Mouse (Mus musculus): ENCODE data around the gene Nfe2l1. TPM values are rescaled to one million over a fixed set of nuclear protein-coding genes. Genes with fewer than 3 reads are reported as not detected.
"Not testable (repeated sequence)": the region's sequence is repeated elsewhere in the genome, so short reads cannot be mapped to it uniquely, and the experiment has no call there.

Nfe2l1 gene
- polyA plus RNA-seq, 1 experiment from 2014 or later, result 28.0 TPM

GRCm38 (mm10) chr11:96786731-96787450, 42.9 kb downstream of the Nfe2l1 start:
- Histone ChIP-seq H3K9ac (ENCODE audit: low read length) (no peak overlapping the region), H3K4me1 (ENCODE audit: control insufficient read depth, insufficient read depth, low read length) (peaks cover 14% of the 10 kb centered on the region), H3K4me2 (ENCODE audit: low read length) (no peak overlapping the region), H3K36me3 (ENCODE audit: control insufficient read depth, insufficient read depth, low read length) (no peaks in the 10 kb centered on the region), H3K9me3 (replicated peaks; ENCODE audit: control insufficient read depth, low read length) (no peaks in the 10 kb centered on the region), H3K4me3 (ENCODE audit: low read depth, low read length) (no peak overlapping the region), H3K27me3 (replicated peaks; ENCODE audit: control insufficient read depth, insufficient read depth, low read length) (no peaks in the 10 kb centered on the region), H3K27ac (ENCODE audit: low read depth, low read length) (no peak overlapping the region)
- ATAC-seq (no peak), DNase-seq (ENCODE audit: low spot score) (no peak)
- 31% methylated on average over 9 of the region's 9 CpGs for WGBS

GRCm38 (mm10) chr11:96784847-96785246, 44.9 kb downstream of the Nfe2l1 start:
- not testable (repeated sequence) for ATAC-seq; H3K9me3 ChIP-seq (replicated peaks; ENCODE audit: control insufficient read depth, low read length); H3K27ac ChIP-seq (ENCODE audit: low read depth, low read length); H3K4me2 ChIP-seq (ENCODE audit: low read length); H3K4me1 ChIP-seq (ENCODE audit: control insufficient read depth, insufficient read depth, low read length); H3K36me3 ChIP-seq (ENCODE audit: control insufficient read depth, insufficient read depth, low read length); H3K27me3 ChIP-seq (replicated peaks; ENCODE audit: control insufficient read depth, insufficient read depth, low read length); H3K4me3 ChIP-seq (ENCODE audit: low read depth, low read length); H3K9ac ChIP-seq (ENCODE audit: low read length)
- DNase-seq (ENCODE audit: low spot score), result peak; percentile 75
- WGBS, result 13% methylated on average over 7 of the region's 7 CpGs

- Histone ChIP-seq H3K36me3 (ENCODE audit: control insufficient read depth, insufficient read depth, low read length) (no peaks in the 10 kb centered on the region), H3K27ac (ENCODE audit: low read depth, low read length) (no peak overlapping the region), H3K4me3 (ENCODE audit: low read depth, low read length) (no peak overlapping the region), H3K4me2 (ENCODE audit: low read length) (no peak overlapping the region), H3K27me3 (replicated peaks; ENCODE audit: control insufficient read depth, insufficient read depth, low read length) (no peaks in the 10 kb centered on the region), H3K9ac (ENCODE audit: low read length) (no peak overlapping the region), H3K9me3 (replicated peaks; ENCODE audit: control insufficient read depth, low read length) (no peaks in the 10 kb centered on the region), H3K4me1 (ENCODE audit: control insufficient read depth, insufficient read depth, low read length) (peaks cover 4% of the 10 kb centered on the region)
- ATAC-seq (no peak), DNase-seq (ENCODE audit: low spot score) (no peak)
- WGBS, result 78% methylated on average over 2 of the region's 2 CpGs
Observed at GRCm38 (mm10) chr11:96781425-96781824, 48.3 kb downstream of the Nfe2l1 start.

DNA sequence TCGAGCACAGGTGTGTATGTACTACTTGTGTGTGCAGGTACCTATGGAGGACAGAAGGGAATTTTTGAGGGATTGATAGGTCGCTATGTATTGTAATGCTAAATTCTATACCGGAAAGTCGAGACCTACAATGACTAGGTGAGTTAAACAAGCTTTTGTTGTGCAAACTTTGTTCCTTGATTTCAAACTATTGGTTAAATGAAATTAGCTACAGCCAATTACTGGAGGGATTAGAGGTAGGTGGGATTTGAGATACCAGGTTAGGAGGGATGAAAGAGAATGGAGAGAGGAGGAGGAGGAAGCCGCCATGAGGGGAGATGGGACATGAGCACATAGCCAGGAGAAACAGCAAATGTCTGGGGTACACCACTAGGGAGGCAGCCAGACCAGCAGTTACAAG, 49.5 kb downstream of the Nfe2l1 start:
- Histone ChIP-seq H3K4me1 (ENCODE audit: control insufficient read depth, insufficient read depth, low read length) (peaks cover 7% of the 10 kb centered on the region), H3K9me3 (replicated peaks; ENCODE audit: control insufficient read depth, low read length) (no peaks in the 10 kb centered on the region), H3K4me3 (ENCODE audit: low read depth, low read length) (no peak overlapping the region), H3K9ac (ENCODE audit: low read length) (no peak overlapping the region), H3K27ac (ENCODE audit: low read depth, low read length) (no peak overlapping the region), H3K36me3 (ENCODE audit: control insufficient read depth, insufficient read depth, low read length) (no peaks in the 10 kb centered on the region), H3K4me2 (ENCODE audit: low read length) (no peak overlapping the region), H3K27me3 (replicated peaks; ENCODE audit: control insufficient read depth, insufficient read depth, low read length) (no peaks in the 10 kb centered on the region)
- no peak for ATAC-seq
- 76% methylated on average over 5 of the region's 5 CpGs for WGBS
- no peak for DNase-seq (ENCODE audit: low spot score)

DNA sequence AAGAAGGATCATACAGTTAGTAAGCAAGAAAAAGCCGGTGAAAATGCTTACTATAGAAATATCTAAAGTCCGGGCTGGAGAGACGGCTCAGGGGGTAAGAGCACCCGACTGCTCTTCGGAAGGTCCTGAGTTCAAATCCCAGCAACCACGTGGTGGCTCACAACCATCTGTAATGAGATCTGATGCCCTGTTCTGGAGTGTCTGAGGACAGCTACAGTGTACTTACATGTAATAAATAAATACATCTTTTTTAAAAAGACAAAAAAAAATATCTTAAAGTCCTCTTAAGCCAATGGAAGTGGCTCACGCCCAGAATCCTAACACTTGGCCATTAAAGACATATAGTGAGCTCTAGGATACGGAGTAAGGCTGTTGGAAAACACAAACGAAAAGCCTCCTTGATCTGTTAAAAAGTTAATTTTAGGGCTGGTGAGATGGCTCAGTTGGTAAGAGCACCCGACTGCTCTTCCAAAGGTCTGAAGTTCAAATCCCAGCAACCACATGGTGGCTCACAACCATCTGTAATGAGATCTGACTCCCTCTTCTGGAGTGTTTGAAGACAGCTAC, 51.6 kb downstream of the Nfe2l1 start:
- not testable (repeated sequence) for H3K9me3 ChIP-seq (replicated peaks; ENCODE audit: control insufficient read depth, low read length); ATAC-seq; DNase-seq (ENCODE audit: low spot score); H3K36me3 ChIP-seq (ENCODE audit: control insufficient read depth, insufficient read depth, low read length); H3K27me3 ChIP-seq (replicated peaks; ENCODE audit: control insufficient read depth, insufficient read depth, low read length); H3K4me1 ChIP-seq (ENCODE audit: control insufficient read depth, insufficient read depth, low read length)
- H3K27ac ChIP-seq (ENCODE audit: low read depth, low read length), result peak overlapping the region; percentile 59; the same call in 1 of the 2 replicates
- H3K9ac ChIP-seq (ENCODE audit: low read length), result peak overlapping the region; percentile 75; the same call in 1 of the 2 replicates
- peak overlapping the region; percentile 59 for H3K4me3 ChIP-seq (ENCODE audit: low read depth, low read length)
- WGBS, result 70% methylated on average over 10 of the region's 10 CpGs
- H3K4me2 ChIP-seq (ENCODE audit: low read length), result peak overlapping the region; percentile 75

DNA sequence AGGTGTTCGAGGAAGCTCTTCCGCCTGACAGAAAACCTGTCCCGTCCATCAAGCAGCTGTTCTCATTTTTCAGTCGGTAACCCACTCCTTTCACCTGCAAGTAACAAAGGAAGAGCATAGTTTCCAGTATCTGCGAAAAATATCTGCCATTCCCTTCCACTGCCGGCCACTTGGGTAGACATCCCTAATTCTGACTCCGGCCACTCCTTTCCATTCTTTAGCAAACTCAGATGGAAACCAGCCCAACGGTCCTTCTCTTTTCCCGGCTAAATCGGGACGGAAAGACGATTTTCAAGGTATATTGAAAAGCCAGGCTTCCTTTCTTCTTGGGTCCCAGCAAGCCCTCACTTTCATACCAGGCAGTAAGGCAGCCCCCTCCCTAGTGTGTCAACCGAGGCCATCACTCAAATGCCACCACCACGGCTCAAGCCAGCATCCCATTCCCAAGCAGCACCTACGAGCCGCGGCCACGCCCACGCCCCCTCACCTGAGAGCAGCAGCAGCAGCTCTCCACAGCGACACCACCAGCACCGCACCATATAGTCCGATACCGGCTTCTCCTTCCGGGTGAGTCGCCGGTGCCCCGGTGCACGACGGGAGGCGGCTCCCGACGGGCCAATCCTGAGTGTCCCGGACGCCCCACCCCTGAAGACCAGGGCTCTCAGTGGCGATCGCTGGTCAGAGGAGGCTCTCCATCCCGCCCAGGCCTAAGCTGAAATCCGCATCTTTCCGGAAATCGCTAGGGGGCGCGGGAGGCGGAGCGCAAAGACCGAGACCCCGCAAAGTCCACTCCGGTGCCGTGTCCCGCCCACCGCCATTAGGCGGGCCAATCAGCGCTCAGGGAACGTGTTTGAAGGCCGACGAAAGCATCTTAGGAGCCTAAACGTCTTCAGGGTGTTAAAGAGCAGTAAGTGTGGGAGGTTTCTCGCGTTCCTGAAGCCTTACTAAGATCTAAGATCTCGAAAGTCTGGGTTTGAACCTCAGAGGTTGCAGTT, 52.5 kb downstream of the Nfe2l1 start, which contains the start of gene Snx11:
Gene Snx11, minus strand, starts transcription at position 592 of the 995 bp plus-strand sequence.
- Histone ChIP-seq H3K4me2 (ENCODE audit: low read length) (peak within 1 kb of the TSS; percentile 75), H3K27ac (ENCODE audit: low read depth, low read length) (peak within 1 kb of the TSS; percentile 59; the same call in 1 of the 2 replicates), H3K27me3 (replicated peaks; ENCODE audit: control insufficient read depth, insufficient read depth, low read length) (no peaks in the 10 kb centered on the region), H3K4me1 (ENCODE audit: control insufficient read depth, insufficient read depth, low read length) (peaks cover 7% of the 10 kb centered on the region), H3K9ac (ENCODE audit: low read length) (peak within 1 kb of the TSS; percentile 75), H3K4me3 (ENCODE audit: low read depth, low read length) (peak within 1 kb of the TSS; percentile 59), H3K9me3 (replicated peaks; ENCODE audit: control insufficient read depth, low read length) (no peaks in the 10 kb centered on the region), H3K36me3 (ENCODE audit: control insufficient read depth, insufficient read depth, low read length) (peaks cover 16% of the 10 kb centered on the region)
- DNase-seq (ENCODE audit: low spot score) (peak; percentile 97), ATAC-seq (peak; percentile 99)
- WGBS, result 2% methylated on average over 59 of the region's 59 CpGs

DNA sequence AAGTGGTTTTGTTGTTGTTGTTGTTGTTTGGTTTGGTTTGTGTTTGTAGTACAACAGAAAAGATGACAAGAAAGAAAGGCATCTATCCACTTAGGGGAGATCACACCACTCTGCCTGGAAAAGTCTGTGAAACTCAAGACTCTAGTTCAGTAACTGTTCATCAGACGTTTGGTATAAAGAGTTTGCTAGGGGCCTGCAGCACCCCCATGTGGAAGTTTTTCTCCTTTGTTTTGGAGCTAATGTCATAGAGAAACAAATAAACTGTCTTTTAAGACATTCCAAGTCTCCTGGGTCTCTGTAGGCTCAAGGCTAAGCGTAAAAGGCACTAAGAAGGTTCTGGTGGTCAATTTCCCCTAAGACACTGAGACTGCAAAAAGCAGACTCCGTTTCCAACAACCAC, 53.7 kb downstream of the Nfe2l1 start:
- Histone ChIP-seq H3K27me3 (replicated peaks; ENCODE audit: control insufficient read depth, insufficient read depth, low read length) (no peaks in the 10 kb centered on the region), H3K4me3 (ENCODE audit: low read depth, low read length) (0 out of 2 replicates have a peak overlapping the region, but pooled peaks have one; percentile 59), H3K4me2 (ENCODE audit: low read length) (peak overlapping the region; percentile 75), H3K36me3 (ENCODE audit: control insufficient read depth, insufficient read depth, low read length) (peaks cover 28% of the 10 kb centered on the region), H3K9ac (ENCODE audit: low read length) (no peak overlapping the region), H3K4me1 (ENCODE audit: control insufficient read depth, insufficient read depth, low read length) (peaks cover 7% of the 10 kb centered on the region), H3K27ac (ENCODE audit: low read depth, low read length) (no peak overlapping the region), H3K9me3 (replicated peaks; ENCODE audit: control insufficient read depth, low read length) (no peaks in the 10 kb centered on the region)
- WGBS, result 47% methylated on average over 3 of the region's 3 CpGs
- DNase-seq (ENCODE audit: low spot score) (no peak), ATAC-seq (no peak)

DNA sequence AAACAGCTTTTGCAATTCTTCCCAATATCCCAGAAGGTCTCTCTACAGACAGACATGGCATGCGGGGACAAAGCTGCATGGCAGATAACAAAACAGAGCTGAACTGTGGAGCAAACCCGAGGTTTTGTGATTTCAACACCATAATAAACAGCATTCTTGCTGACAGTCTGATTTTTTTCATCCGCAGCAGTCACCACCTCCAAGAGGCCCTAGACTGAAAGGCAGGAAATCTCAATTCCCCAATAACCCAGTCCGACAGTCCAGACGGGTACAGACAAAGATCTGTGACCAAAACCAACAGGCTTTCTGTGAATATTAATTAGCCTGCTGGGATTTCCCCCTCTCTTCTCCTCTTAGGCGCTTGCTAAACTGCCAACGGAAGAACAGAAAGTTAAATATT, 54.1 kb downstream of the Nfe2l1 start:
- no peak overlapping the region for H3K4me2 ChIP-seq (ENCODE audit: low read length)
- ATAC-seq (no peak), DNase-seq (ENCODE audit: low spot score) (no peak)
- no peak overlapping the region for H3K9ac ChIP-seq (ENCODE audit: low read length)
- H3K4me3 ChIP-seq (ENCODE audit: low read depth, low read length), result no peak overlapping the region
- H3K27me3 ChIP-seq (replicated peaks; ENCODE audit: control insufficient read depth, insufficient read depth, low read length), result no peaks in the 10 kb centered on the region
- H3K4me1 ChIP-seq (ENCODE audit: control insufficient read depth, insufficient read depth, low read length), result peaks cover 7% of the 10 kb centered on the region
- H3K36me3 ChIP-seq (ENCODE audit: control insufficient read depth, insufficient read depth, low read length), result peaks cover 32% of the 10 kb centered on the region
- 74% methylated on average over 7 of the region's 7 CpGs for WGBS
- H3K27ac ChIP-seq (ENCODE audit: low read depth, low read length), result no peak overlapping the region
- H3K9me3 ChIP-seq (replicated peaks; ENCODE audit: control insufficient read depth, low read length), result no peaks in the 10 kb centered on the region
